Comparison of ENCODE assay signal across 8 mouse cellular contexts in genomic region chr2:179872724-179873123, GRCm38 (mm10).
DNase-seq lines count a peak whose midpoint lies in the region; ATAC-seq and TF ChIP-seq lines count a peak whose summit lies in the region.
"Had no signal": no experiment of that assay in that cellular context is flagged by ENCODE, and none has a peak within 500 bp of the region (broad histone marks: within the 10 kb centered on the region; RNA-seq: fewer than 3 reads in every experiment).

No protein-coding gene starts in this region.

- TF ChIP-seq POLR2A in MEL (IDR thresholded peaks at IDR 0.05; ENCODE audit: control insufficient read depth in 1 of 2, insufficient read depth in 1 of 2, low read depth in 1 of 2, low read length in 2 of 2, poor library complexity in 1 of 2), result no peak

- TF ChIP-seq EP300 in MEL (IDR thresholded peaks at IDR 0.05; ENCODE audit: low read depth in 1 of 2, low read length in 2 of 2), result no peak

- TF ChIP-seq CTCF in MEL (IDR thresholded peaks at IDR 0.05 in 2 of 3, conservative IDR thresholded peaks at IDR 0.05 in 1 of 3; ENCODE audit: control insufficient read depth in 1 of 3, insufficient read depth in 1 of 3, low read depth in 2 of 3, low read length in 3 of 3, poor library complexity in 1 of 3, severe bottlenecking in 1 of 3), result peak in 2 of 3 experiments; percentile 26 to 41; a peak in 4 of 6 replicates

- H3K27ac ChIP-seq in kidney, embryonic 15.5 days, result no peak overlapping the region
- no peak overlapping the region for H3K27ac ChIP-seq in MEL (ENCODE audit: control insufficient read depth, low read depth, low read length)
- H3K27ac ChIP-seq in midbrain, embryonic 15.5 days, result no peak overlapping the region
- H3K27ac ChIP-seq: embryonic facial prominence, embryonic 12.5 days had no signal

- H3K4me1 ChIP-seq in kidney, embryonic 15.5 days, result no peaks in the 10 kb centered on the region
- H3K4me1 ChIP-seq in MEL (ENCODE audit: control insufficient read depth in 1 of 2, insufficient read depth in 2 of 2, low read length in 2 of 2), result no peaks in the 10 kb centered on the region
- peaks cover 12% of the 10 kb centered on the region for H3K4me1 ChIP-seq in midbrain, embryonic 15.5 days
- H3K4me1 ChIP-seq: embryonic facial prominence, embryonic 12.5 days had no signal

- no peaks in the 10 kb centered on the region for H3K27me3 ChIP-seq in kidney, embryonic 15.5 days
- H3K27me3 ChIP-seq in MEL (ENCODE audit: control insufficient read depth in 1 of 2, insufficient read depth in 2 of 2, low read length in 2 of 2), result no peaks in the 10 kb centered on the region
- H3K27me3 ChIP-seq in midbrain, embryonic 15.5 days (replicated peaks), result no peaks in the 10 kb centered on the region

- H3K4me3 ChIP-seq in kidney, embryonic 15.5 days (replicated peaks), result no peak overlapping the region
- no peak overlapping the region for H3K4me3 ChIP-seq in MEL (ENCODE audit: control insufficient read depth in 1 of 2, insufficient read depth in 1 of 2, low read depth in 2 of 2, low read length in 2 of 2)
- no peak overlapping the region for H3K4me3 ChIP-seq in midbrain, embryonic 15.5 days
- H3K4me3 ChIP-seq: embryonic facial prominence, embryonic 12.5 days had no signal

- ATAC-seq in kidney, embryonic 15.5 days (replicated peaks; ENCODE audit: low FRiP score), result no peak
- ATAC-seq in midbrain, embryonic 15.5 days (replicated peaks), result peak; percentile 51

- no peak overlapping the region for H3K9ac ChIP-seq in kidney, embryonic 15.5 days
- H3K9ac ChIP-seq in MEL (ENCODE audit: control insufficient read depth, low read depth, low read length, poor library complexity, severe bottlenecking), result no peak overlapping the region
- H3K9ac ChIP-seq in midbrain, embryonic 15.5 days, result no peak overlapping the region
- H3K9ac ChIP-seq: embryonic facial prominence, embryonic 12.5 days had no signal

- H3K9me3 ChIP-seq in kidney, embryonic 15.5 days (replicated peaks), result no peaks in the 10 kb centered on the region
- no peaks in the 10 kb centered on the region for H3K9me3 ChIP-seq in MEL (replicated peaks; ENCODE audit: insufficient read depth, low read length)
- no peaks in the 10 kb centered on the region for H3K9me3 ChIP-seq in midbrain, embryonic 15.5 days
- H3K9me3 ChIP-seq: embryonic facial prominence, embryonic 12.5 days had no signal

- no peaks in the 10 kb centered on the region for H3K79me2 ChIP-seq in MEL (ENCODE audit: control insufficient read depth, insufficient read depth, low read length, poor library complexity)

- H3K4me2 ChIP-seq in kidney, embryonic 15.5 days, result no peak overlapping the region
- H3K4me2 ChIP-seq in midbrain, embryonic 15.5 days, result no peak overlapping the region
- H3K4me2 ChIP-seq: embryonic facial prominence, embryonic 12.5 days had no signal

- no peaks in the 10 kb centered on the region for H3K36me3 ChIP-seq in kidney, embryonic 15.5 days
- H3K36me3 ChIP-seq in MEL (ENCODE audit: control insufficient read depth in 1 of 2, insufficient read depth in 2 of 2, low read length in 2 of 2), result no peaks in the 10 kb centered on the region
- H3K36me3 ChIP-seq in midbrain, embryonic 15.5 days (replicated peaks), result no peaks in the 10 kb centered on the region
- H3K36me3 ChIP-seq: embryonic facial prominence, embryonic 12.5 days had no signal

- peak; percentile 22 for TF ChIP-seq RAD21 in MEL (IDR thresholded peaks at IDR 0.05; ENCODE audit: low read depth, low read length)

- WGBS in kidney, embryonic 15.5 days, result 61% methylated on average over 5 of the region's 5 CpGs
- 64% methylated on average over 5 of the region's 5 CpGs for WGBS in midbrain, embryonic 15.5 days

- peak; percentile 7 for DNase-seq in kidney, adult 11 months
- DNase-seq in MEL (ENCODE audit: low read depth, low spot score), result peak; percentile 5
- peak; percentile 37 for DNase-seq in brain, embryonic 18.5 days (ENCODE audit: low read depth, low spot score)
- peak; percentile 19 for DNase-seq in kidney, adult 9 months
- DNase-seq in B cell, adult 2 months, result no peak

TF ChIP-seq in MEL, 35 proteins besides CTCF, POLR2A, EP300 and RAD21:
- TF ChIP-seq MAZ (IDR thresholded peaks at IDR 0.05; ENCODE audit: low read depth, low read length), result no peak
- no peak for TF ChIP-seq MAFK (IDR thresholded peaks at IDR 0.05; ENCODE audit: borderline replicate concordance, low read depth, low read length)
- TF ChIP-seq NELFE (IDR thresholded peaks at IDR 0.05; ENCODE audit: low read depth, low read length), result no peak
- TF ChIP-seq KAT2A (conservative IDR thresholded peaks at IDR 0.05; ENCODE audit: low read depth, low read length), result no peak
- no peak for TF ChIP-seq SMC3 (IDR thresholded peaks at IDR 0.05; ENCODE audit: low read depth, low read length)
- no peak for TF ChIP-seq SIN3A (IDR thresholded peaks at IDR 0.05; ENCODE audit: low read length)
- no peak for TF ChIP-seq ZMIZ1 (IDR thresholded peaks at IDR 0.05; ENCODE audit: low read depth, low read length)
- TF ChIP-seq ZC3H11A (IDR thresholded peaks at IDR 0.05; ENCODE audit: low read depth, low read length), result no peak
- no peak for TF ChIP-seq JUND (IDR thresholded peaks at IDR 0.05; ENCODE audit: low read depth, low read length)

Comparison
In these comparisons a context has a peak if more than half of its experiments do, and no peak if none do; other contexts are left out.
1. DNase-seq: peak in kidney, adult 11 months (single experiment), MEL (single experiment), brain, embryonic 18.5 days (single experiment) and kidney, adult 9 months (single experiment); none in B cell, adult 2 months (0 of 2).